Mouse (Mus musculus) liver, postnatal 0 days (tissue): ENCODE measurements around the gene Mgat5.

Experiments
- CTCF ChIP-seq: sonication (generic); IDR thresholded peaks from 2 replicates; pipeline ENCODE4 v1.5.1; 2016; ENCODE audit warnings: antibody characterized with exemption, low read depth
- EP300 ChIP-seq: IDR thresholded peaks from 2 replicates; pipeline ENCODE4 v1.6.1; 2016; ENCODE audit warnings: antibody characterized with exemption, low read depth, mild to moderate bottlenecking

GRCm38 (mm10) chr1:127296815-127297214, 92.0 kb downstream of the Mgat5 start:
- no peak for TF ChIP-seq EP300
- no peak for TF ChIP-seq CTCF
